Mouse (Mus musculus) gastrocnemius, postnatal 4 days (tissue): ENCODE results near the gene Ubl3. TPM values are rescaled to one million over a fixed set of nuclear protein-coding genes. Genes with fewer than 3 reads are reported as not detected.

ENCODE experiments used
- DNase-seq, 2 experiments: peaks; one replicate each; pipeline ENCODE4 v3.0.0; 2021 to 2022; ENCODE audit warnings: low spot score in 2 of 2, mixed read lengths in 2 of 2
- total RNA-seq, 2 experiments: library from RNA; stranded (reverse); gene quantifications; 2 replicates each; pipeline ENCODE4 v1.2.3; 2021

Ubl3 gene
- total RNA-seq, 2 experiments from 2014 or later = 82.3 to 92.1 TPM

DNA sequence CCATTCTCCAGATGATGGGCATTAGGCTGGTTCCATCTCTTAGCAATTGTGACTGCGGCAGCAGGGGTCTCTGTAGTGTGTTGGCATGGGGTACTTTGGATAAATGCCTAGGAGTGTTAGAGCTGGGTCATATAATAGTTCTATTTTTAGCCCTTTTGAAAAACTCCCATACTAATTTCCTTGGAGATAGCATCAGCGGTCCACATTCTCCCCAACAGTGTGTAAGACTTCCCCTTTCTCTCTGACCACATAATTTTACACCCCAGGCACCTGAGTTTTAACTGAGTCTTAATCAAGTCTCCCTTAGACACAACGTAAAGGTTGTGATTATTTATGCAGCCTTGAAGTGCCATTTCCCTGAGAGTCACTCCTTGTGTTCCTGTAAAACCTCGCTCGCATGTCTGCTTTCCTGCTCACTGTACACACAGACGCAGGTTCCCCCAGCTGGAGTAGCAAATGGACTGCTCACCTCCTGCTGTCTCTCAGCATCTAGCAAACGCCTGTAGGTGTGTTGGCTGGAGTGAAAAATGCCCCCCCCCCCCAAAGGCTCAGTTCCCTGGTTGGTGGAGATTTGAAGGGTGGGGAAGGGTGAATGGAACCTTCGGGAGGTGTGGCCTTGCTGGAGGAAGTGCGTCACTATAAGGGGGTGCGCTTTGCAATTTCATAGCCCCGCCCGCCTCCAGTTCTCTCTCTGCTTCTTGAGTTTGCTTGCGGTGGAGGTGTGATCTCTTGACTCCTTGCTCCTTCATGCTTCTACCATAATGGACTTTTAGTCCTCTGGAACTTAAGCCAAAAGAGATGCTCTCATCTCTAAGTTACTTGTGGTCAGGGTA, 63.5 kb downstream of the Ubl3 start:
- no peak for DNase-seq

- DNase-seq = no peak
Observed at GRCm38 (mm10) chr5:148486202-148486601, 66.4 kb downstream of the Ubl3 start.

- no peak for DNase-seq
Observed at GRCm38 (mm10) chr5:148481745-148482144, 70.8 kb downstream of the Ubl3 start.

- DNase-seq = no peak
Observed at GRCm38 (mm10) chr5:148474346-148474745, 78.2 kb downstream of the Ubl3 start.

- no peak for DNase-seq
Observed at GRCm38 (mm10) chr5:148468626-148469441, 83.8 kb downstream of the Ubl3 start.

DNA sequence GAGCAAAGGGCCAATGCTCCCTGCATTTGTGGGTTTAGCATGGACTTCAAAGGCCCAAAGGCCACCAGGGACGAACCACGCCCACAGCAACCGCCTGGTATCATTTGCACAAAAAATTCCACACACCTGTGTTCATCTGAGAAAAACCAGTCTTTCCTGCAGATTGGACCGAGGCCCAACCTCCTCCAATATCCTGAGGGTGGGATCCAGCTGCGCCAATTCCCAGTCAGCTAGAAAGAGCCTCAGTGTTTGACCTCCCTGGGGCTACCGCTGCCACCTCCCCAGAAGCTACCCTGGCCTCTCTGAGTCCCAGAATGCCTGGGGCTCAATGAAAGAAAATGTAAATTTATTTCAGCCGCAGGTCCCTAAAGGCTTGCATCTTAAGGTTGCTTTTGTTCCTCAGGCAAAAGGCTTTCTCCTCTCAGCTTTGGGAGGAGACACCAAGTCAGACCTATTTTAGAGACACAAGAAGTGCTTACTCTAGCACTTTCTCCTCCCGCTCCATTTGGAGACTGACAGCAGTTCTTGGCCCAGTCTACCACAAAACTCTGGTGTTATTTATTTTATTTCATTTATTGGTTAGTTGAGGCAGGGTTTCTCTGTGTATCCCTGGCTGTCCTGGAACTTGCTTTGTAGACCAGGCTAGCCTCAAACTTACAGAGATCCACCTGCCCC, 85.5 kb downstream of the Ubl3 start:
- no peak for DNase-seq

- DNase-seq = no peak
Observed at GRCm38 (mm10) chr5:148466116-148466515, 86.5 kb downstream of the Ubl3 start.

DNA sequence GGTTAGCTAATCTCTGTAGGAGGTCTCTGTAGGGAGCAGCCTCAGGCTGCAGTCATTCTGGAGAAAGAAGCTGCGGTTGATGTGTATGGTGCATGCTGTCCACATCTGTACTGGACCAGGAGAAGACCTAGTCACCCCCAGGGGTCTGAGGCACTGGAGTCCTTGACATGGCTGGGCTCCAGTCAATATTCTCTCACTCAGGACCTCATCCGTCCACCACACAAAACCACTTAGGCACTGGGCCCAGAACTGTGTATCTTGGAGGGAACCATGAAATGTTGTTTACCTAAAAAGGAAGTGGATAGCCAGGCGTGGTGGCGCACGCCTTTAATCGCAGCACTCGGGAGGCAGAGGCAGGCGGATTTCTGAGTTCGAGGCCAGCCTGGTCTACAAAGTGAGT, 87.5 kb downstream of the Ubl3 start:
- DNase-seq = no peak

GRCm38 (mm10) chr5:148464489-148464888, 88.1 kb downstream of the Ubl3 start:
- DNase-seq = no peak

GRCm38 (mm10) chr5:148463783-148464294, 88.8 kb downstream of the Ubl3 start:
- no peak for DNase-seq

Other genes with a start within 250 kb of the Ubl3 start
- 10 to 100 TPM; 16.9 to 17.2 TPM for gene Slc7a1, start 152.9 kb downstream of the Ubl3 start, total RNA-seq